Mouse (Mus musculus) forebrain, embryonic 16.5 days (tissue): ENCODE measurements around the gene Cdc37l1. TPM values are rescaled to one million over a fixed set of nuclear protein-coding genes. Genes with fewer than 3 reads are reported as not detected.
"Not testable (repeated sequence)": the region's sequence is repeated elsewhere in the genome, so short reads cannot be mapped to it uniquely, and the experiment has no call there.

Experiments used
- ATAC-seq: fragments of 200-750 bp; cut with Nextera tagmentation; 2 replicates; pipeline ENCODE4 v1.8.0; 2017; ENCODE audit warnings: mild to moderate bottlenecking, moderate library complexity
- H3K27ac ChIP-seq: fragments of 300-500 bp; sonication (generic); 2 replicates; pipeline ENCODE4 v1.5.1; 2014; ENCODE audit warnings: low read length, control low read depth
- H3K27me3 ChIP-seq: fragments of 300-500 bp; sonication (generic); replicated peaks from 2 replicates; pipeline ENCODE4 v1.6.1; 2014; ENCODE audit warnings: low read length; ENCODE audit not compliant: control insufficient read depth, insufficient read depth
- H3K36me3 ChIP-seq: fragments of 300-500 bp; sonication (generic); 2 replicates; pipeline ENCODE4 v1.6.1; 2014; ENCODE audit not compliant: control insufficient read depth, insufficient read depth
- H3K4me1 ChIP-seq: fragments of 300-500 bp; sonication (generic); replicated peaks from 2 replicates; pipeline ENCODE4 v1.6.1; 2014; ENCODE audit warnings: low read length; ENCODE audit not compliant: control insufficient read depth, insufficient read depth
- H3K4me2 ChIP-seq: fragments of 300-500 bp; sonication (generic); 2 replicates; pipeline ENCODE4 v1.6.1; 2014; ENCODE audit warnings: mild to moderate bottlenecking, low read length, control low read depth
- H3K4me3 ChIP-seq: fragments of 300-500 bp; sonication (generic); replicated peaks from 2 replicates; pipeline ENCODE4 v1.5.1; 2014; ENCODE audit warnings: mild to moderate bottlenecking, low read length, control low read depth
- H3K9ac ChIP-seq: fragments of 300-500 bp; sonication (generic); replicated peaks from 2 replicates; pipeline ENCODE4 v1.6.1; 2014; ENCODE audit warnings: low read depth, low read length, control low read depth
- H3K9me3 ChIP-seq: fragments of 300-500 bp; sonication (generic); 2 replicates; pipeline ENCODE4 v1.6.1; 2016; ENCODE audit warnings: low read length; ENCODE audit not compliant: control insufficient read depth
- WGBS: fragments of 180-500 bp; shearing (Covaris S2); extraction: QIAGEN DNeasy Blood & Tissue Kit; methylation state at CpG from one replicate; pipeline ENCODE4 v1.1.7; 2014; 5-methylcytosine and 5-hydroxymethylcytosine counted together
- polyA plus RNA-seq: library from polyadenylated mRNA; unstranded; fragments of >200 nt; fragmentation: Nextera tagmentation; extraction: Ambion mirVana; gene quantifications from 2 replicates; pipeline ENCODE4 v1.2.1, GENCODE M21; 2015

Cdc37l1 gene
- polyA plus RNA-seq, 1 experiment from 2014 or later = 56.6 TPM

DNA sequence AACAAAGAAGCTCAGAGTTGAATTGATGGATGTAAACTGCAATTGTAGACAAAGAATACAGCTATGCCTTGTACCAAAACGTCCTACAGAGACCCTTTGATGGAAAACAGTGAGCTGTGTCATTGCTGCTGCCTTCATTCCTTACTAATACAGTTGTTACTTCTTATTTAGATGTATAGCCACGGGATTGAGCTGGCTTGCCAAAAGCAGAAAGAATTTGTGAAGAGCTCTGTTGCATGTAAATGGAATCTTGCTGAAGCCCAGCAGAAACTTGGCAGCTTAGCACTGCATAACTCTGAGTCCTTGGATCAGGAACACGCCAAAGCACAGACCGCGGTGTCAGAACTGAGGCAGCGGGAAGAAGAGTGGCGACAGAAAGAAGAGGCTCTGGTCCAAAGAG lies 4.7 kb downstream of the Cdc37l1 start:
- H3K4me3 ChIP-seq = no peak overlapping the region
- ATAC-seq = peak; percentile 38
- peaks cover 19% of the 10 kb centered on the region for H3K36me3 ChIP-seq
- 36% methylated on average over 7 of the region's 7 CpGs for WGBS
- H3K4me1 ChIP-seq = peaks cover 25% of the 10 kb centered on the region
- no peaks in the 10 kb centered on the region for H3K27me3 ChIP-seq
- H3K9me3 ChIP-seq = no peaks in the 10 kb centered on the region
- peak overlapping the region; percentile 11; the same call in 1 of the 2 replicates for H3K27ac ChIP-seq
- no peak overlapping the region for H3K4me2 ChIP-seq
- no peak overlapping the region for H3K9ac ChIP-seq

DNA sequence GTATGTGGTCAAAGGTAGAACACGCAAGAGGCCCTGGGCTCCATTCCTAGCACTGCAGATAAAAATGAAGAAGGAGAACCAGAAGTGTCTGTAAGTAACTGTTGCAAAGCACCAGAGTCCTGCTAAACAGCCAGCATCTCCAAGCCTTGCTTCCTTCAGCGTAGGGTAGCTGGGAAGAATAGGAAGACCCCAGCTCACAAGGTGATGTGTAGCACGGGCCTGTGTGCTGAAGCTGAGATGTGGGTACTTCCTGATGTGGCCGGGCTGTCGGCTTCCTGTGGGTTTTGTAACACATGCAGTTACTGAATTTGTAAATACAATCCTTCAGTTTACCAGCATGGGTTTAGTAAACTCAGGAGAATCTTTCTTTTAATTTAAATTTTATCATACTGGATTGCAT lies 5.2 kb downstream of the Cdc37l1 start:
- Histone ChIP-seq H3K4me3 (no peak overlapping the region), H3K9me3 (no peaks in the 10 kb centered on the region), H3K4me2 (no peak overlapping the region), H3K36me3 (peaks cover 22% of the 10 kb centered on the region), H3K27me3 (no peaks in the 10 kb centered on the region), H3K27ac (no peak overlapping the region; the same call in 1 of the 2 replicates), H3K9ac (no peak overlapping the region), H3K4me1 (peaks cover 24% of the 10 kb centered on the region)
- 97% methylated on average over 5 of the region's 5 CpGs for WGBS
- no peak for ATAC-seq

DNA sequence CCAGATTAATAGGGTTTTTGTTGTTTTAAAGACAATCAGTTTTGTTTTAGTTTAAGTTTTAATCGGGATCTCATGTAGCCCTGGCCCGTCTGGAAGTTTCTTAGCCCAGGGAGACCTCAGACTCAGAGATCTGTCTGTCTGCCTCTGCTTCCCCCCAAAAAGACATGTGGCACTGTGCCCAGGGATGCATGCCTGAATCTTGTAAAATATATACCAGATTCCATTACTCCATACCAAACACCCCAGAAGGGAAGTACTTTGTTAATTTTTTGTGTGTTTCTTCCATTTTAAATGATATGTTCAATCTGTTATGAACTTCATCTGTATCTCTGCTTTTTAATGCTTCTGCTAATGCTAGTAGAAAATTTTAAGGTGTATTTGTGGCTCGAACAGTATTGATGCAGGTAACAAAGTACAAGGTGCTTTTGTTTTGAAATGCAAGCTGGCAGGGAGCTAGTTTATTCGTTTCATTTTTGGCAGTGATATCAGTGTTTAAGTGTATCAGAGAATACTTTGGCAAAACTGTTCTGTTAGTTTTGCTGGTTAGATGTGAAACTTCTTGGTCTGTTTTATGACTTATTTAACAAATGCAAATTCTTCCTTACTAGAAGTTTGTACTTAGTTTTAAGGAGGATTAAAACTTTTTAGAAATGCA lies 8.0 kb downstream of the Cdc37l1 start:
- Histone ChIP-seq H3K9me3 (no peaks in the 10 kb centered on the region), H3K4me1 (peaks cover 16% of the 10 kb centered on the region), H3K9ac (no peak overlapping the region), H3K4me2 (no peak overlapping the region), H3K27me3 (no peaks in the 10 kb centered on the region), H3K27ac (no peak overlapping the region), H3K36me3 (peaks cover 32% of the 10 kb centered on the region), H3K4me3 (no peak overlapping the region)
- ATAC-seq = no peak
- 80% methylated on average over 4 of the region's 4 CpGs for WGBS

DNA sequence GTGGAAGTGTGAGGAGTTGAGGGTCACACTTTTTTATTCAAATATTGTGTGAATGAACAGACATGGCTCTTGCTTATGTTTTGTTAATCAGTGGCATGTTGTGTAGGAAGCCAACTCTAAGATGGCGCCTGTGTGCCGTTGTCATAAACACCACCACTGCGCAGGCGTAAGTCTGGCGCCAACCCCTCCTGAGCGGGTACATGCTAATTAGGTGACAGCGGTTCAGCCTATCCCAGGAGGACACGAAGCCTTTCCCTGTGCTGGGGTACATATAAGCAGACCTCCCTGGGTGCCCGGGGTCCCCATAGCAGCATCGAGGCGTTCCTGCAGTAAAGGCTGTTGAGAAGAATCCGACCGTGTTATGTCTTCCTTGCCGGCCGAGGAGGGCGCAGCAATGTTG lies 10.2 kb downstream of the Cdc37l1 start:
- not testable (repeated sequence) for ATAC-seq, H3K9ac ChIP-seq, H3K9me3 ChIP-seq, H3K27ac ChIP-seq, H3K4me2 ChIP-seq, H3K4me3 ChIP-seq, H3K4me1 ChIP-seq, H3K27me3 ChIP-seq
- WGBS = 95% methylated on average over 16 of the region's 16 CpGs
- peaks cover 32% of the 10 kb centered on the region for H3K36me3 ChIP-seq

DNA sequence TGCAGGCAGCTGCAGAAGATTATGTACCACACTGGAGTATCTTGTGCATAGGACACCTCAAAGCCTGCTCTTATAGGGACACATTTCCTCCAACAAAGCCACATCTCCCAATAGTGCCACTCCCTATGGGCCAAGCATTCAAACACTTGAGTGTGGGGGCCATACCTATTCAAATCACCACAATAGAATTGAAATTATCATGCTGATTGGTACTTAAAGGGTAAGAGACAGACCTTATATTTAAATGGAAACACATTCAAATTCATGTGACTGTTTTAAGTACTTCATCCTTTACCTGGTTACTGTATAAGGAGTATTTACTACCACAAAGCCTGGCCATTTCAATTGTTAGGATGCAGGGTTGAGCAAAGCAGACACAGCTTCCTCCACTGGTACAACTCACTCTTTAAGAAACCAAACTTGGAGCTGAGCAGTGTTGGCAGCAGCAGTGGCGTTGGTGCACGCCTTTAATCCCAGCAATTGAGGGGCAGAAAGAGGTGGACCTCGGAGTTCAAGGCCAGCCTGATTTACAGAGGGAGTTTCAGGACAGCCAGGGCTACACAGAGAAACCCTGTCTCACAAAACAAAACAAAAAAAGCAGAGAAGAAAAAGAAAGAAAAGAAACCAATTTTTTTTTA lies 18.0 kb downstream of the Cdc37l1 start:
- Histone ChIP-seq H3K9ac (no peak overlapping the region), H3K27me3 (no peaks in the 10 kb centered on the region), H3K36me3 (peaks cover 14% of the 10 kb centered on the region), H3K4me2 (no peak overlapping the region), H3K4me1 (no peaks in the 10 kb centered on the region), H3K9me3 (no peaks in the 10 kb centered on the region), H3K27ac (no peak overlapping the region), H3K4me3 (no peak overlapping the region)
- ATAC-seq = no peak
- WGBS = 83% methylated on average over 3 of the region's 3 CpGs

DNA sequence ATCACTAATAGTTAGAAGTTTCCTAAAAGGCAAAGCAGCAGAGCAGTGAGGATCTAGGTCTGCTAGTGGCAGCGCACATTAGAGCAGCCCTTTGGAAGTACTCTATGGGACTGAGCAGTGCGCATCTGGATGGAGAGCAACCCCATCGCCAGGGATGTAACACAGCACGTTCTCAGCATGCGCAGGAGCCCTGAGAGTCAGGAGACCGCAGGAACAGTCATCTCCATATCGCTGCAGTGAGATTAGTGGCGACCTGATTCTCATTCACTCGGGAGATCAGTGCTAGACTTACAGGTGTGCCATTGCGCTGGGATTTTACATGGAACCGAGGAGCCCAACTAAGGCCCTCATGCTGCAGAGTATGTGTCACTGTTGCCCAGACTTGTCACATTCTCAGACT lies 18.9 kb downstream of the Cdc37l1 start:
- no peak overlapping the region for H3K27ac ChIP-seq
- no peak overlapping the region for H3K4me3 ChIP-seq
- H3K27me3 ChIP-seq = no peaks in the 10 kb centered on the region
- 94% methylated on average over 11 of the region's 11 CpGs for WGBS
- H3K36me3 ChIP-seq = peaks cover 17% of the 10 kb centered on the region
- no peak overlapping the region for H3K9ac ChIP-seq
- H3K4me2 ChIP-seq = no peak overlapping the region
- no peaks in the 10 kb centered on the region for H3K9me3 ChIP-seq
- ATAC-seq = no peak
- no peaks in the 10 kb centered on the region for H3K4me1 ChIP-seq

DNA sequence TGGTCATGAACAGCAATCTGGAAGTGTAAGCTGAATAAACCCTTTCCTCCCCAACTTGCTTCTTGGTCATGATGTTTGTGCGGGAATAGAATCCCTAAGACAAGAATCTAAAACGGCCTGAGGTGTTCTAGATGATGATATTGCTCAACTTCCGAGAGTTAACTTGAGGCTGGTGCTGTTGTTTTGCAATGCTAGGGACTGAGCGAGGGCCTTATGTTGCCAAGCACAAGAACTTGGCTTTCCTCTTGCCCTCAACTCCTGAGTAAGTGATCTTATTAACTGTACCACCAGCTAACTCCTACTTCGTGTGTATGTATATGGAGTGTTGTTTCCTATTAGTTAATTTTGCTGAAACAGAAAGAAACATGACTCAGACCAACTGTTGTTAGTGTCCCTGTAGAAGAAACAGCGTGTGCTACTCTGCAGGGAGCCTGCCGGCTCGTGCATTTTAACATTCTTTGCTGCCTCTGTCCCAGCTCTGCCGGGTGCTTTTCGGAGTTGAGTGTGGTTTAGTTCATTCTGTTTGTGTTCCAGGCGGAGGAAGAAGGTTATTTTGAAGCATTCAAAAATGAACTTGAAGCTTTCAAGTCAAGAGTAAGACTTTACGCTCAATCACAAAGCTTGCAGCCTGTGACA lies 21.3 kb downstream of the Cdc37l1 start:
- H3K4me2 ChIP-seq = no peak overlapping the region
- WGBS = 85% methylated on average over 12 of the region's 12 CpGs
- peaks cover 25% of the 10 kb centered on the region for H3K36me3 ChIP-seq

DNA sequence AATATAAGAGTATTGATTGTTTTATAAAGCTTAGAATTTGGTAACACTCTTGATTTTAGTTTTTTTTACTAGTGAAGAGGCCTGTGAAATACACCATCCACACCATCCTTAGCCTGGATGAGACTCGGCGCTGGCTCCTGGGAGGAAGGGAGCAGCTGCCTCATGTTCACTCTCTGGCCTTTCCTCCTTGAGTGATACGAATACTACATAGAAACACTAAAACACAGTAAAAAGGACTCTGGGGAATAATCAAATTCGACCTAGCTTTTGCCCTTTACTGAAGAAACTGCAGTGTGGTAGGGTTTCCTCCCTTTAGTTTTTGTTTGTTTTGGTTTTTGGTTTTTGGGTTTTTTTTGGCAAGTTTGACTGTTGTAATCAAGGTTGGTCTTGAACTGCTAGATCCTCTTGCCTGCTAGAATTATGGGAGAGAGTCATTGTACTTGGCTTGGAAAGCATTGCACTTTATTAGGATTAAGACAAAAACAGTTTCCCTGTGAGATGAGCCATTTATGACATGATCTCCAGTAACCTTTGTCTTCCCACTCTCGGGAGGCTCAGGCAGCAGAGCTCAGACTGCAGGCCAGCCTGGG lies 24.4 kb downstream of the Cdc37l1 start:
- Histone ChIP-seq H3K9ac (no peak overlapping the region), H3K4me2 (no peak overlapping the region), H3K27ac (no peak overlapping the region), H3K9me3 (no peaks in the 10 kb centered on the region), H3K27me3 (no peaks in the 10 kb centered on the region), H3K4me1 (no peaks in the 10 kb centered on the region), H3K4me3 (no peak overlapping the region), H3K36me3 (peaks cover 25% of the 10 kb centered on the region)
- ATAC-seq = no peak
- WGBS = 94% methylated on average over 5 of the region's 5 CpGs

More for the DNA sequence above, 21.3 kb downstream of the Cdc37l1 start:
- Histone ChIP-seq H3K4me3 (no peak overlapping the region), H3K9ac (no peak overlapping the region), H3K27me3 (no peaks in the 10 kb centered on the region), H3K27ac (no peak overlapping the region), H3K9me3 (no peaks in the 10 kb centered on the region), H3K4me1 (no peaks in the 10 kb centered on the region)
- no peak for ATAC-seq

DNA sequence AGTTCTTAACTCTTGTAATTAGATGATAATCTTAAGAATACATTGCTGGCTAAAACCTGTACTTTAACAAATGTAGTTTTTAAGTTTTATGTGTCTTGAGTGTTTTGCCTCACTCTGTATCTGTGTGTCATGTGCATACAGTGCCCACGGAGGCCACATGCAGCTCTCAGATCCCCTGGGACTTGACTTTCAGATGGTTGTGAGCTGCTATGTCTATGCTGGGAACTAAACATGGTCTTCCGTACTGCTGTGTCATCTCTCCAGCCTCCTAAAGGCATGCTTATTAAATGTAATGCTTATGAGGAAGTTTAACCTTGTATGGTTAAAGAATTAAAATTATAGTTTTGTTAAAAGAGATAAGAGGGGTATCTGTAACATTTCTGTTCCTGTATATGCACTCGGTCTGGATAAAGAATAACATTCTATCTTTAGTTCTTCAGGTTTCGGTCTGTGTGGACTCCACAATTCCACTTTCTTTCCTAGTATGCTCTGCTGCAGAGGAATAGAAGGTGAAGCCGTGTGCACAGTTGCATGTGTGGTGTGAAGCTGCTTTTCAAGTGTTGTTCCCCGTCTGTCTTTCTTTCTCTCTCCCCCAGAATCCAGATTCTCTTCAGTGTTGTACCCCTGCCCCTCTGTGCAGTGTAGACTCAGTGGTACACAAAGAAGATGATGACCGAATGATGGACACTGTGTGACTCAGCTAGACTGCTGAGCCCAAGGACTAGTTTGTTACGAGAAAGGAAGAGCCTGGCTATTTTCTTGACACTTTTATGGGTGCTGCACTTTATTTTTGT lies 25.5 kb downstream of the Cdc37l1 start:
- ATAC-seq = no peak
- Histone ChIP-seq H3K4me1 (no peaks in the 10 kb centered on the region), H3K9ac (no peak overlapping the region), H3K27ac (no peak overlapping the region), H3K4me2 (no peak overlapping the region), H3K27me3 (no peaks in the 10 kb centered on the region), H3K4me3 (no peak overlapping the region), H3K36me3 (peaks cover 31% of the 10 kb centered on the region), H3K9me3 (no peaks in the 10 kb centered on the region)
- WGBS = 91% methylated on average over 8 of the region's 8 CpGs
